Mouse (Mus musculus) embryonic facial prominence, embryonic 12.5 days (tissue): ENCODE data around the gene Nat8f1. TPM values are rescaled to one million over a fixed set of nuclear protein-coding genes. Genes with fewer than 3 reads are reported as not detected.
"Not testable (repeated sequence)": the region's sequence is repeated elsewhere in the genome, so short reads cannot be mapped to it uniquely, and the experiment has no call there.

Experiments
- ATAC-seq: fragments of 200-750 bp; cut with Nextera tagmentation; 2 replicates; pipeline ENCODE4 v1.8.0; 2017; ENCODE audit not compliant: insufficient number of reproducible peaks, insufficient read depth, low FRiP score, low TSS enrichment
- H3K27ac ChIP-seq: fragments of 300-500 bp; sonication (generic); 2 replicates; pipeline ENCODE4 v1.5.1; 2016; ENCODE audit warnings: mild to moderate bottlenecking
- H3K27me3 ChIP-seq: fragments of 300-500 bp; sonication (generic); 2 replicates; pipeline ENCODE4 v1.6.1; 2016; ENCODE audit warnings: mild to moderate bottlenecking, moderate library complexity
- H3K36me3 ChIP-seq: fragments of 300-500 bp; sonication (generic); 2 replicates; pipeline ENCODE4 v1.6.1; 2016; ENCODE audit warnings: mild to moderate bottlenecking
- H3K4me1 ChIP-seq: fragments of 300-500 bp; sonication (generic); 2 replicates; pipeline ENCODE4 v1.6.1; 2016
- H3K4me2 ChIP-seq: fragments of 300-500 bp; sonication (generic); replicated peaks from 2 replicates; pipeline ENCODE4 v1.6.1; 2016; ENCODE audit warnings: mild to moderate bottlenecking, moderate library complexity
- H3K4me3 ChIP-seq: fragments of 300-500 bp; sonication (generic); 2 replicates; pipeline ENCODE4 v1.5.1; 2016; ENCODE audit warnings: mild to moderate bottlenecking
- H3K9ac ChIP-seq: fragments of 300-500 bp; sonication (generic); 2 replicates; pipeline ENCODE4 v1.6.1; 2016; ENCODE audit warnings: mild to moderate bottlenecking, moderate library complexity
- H3K9me3 ChIP-seq: fragments of 300-500 bp; sonication (generic); 2 replicates; pipeline ENCODE4 v1.6.1; 2016; ENCODE audit warnings: mild to moderate bottlenecking, moderate library complexity
- WGBS: fragments of 180-500 bp; shearing (Covaris S2); methylation state at CpG from one replicate; pipeline ENCODE4 v1.1.7; 2016; 5-methylcytosine and 5-hydroxymethylcytosine counted together
- polyA plus RNA-seq: library from polyadenylated mRNA; unstranded; fragments of >200 nt; fragmentation: Nextera tagmentation; extraction: Ambion mirVana; gene quantifications from 2 replicates; pipeline ENCODE4 v1.2.1, GENCODE M21; 2016

Nat8f1 gene
- 7.2 and 8.3 TPM in 2 replicates for polyA plus RNA-seq

- WGBS, result under 1% methylated on average over 61 of the region's 61 CpGs
- peak; percentile 97 for ATAC-seq
Measured at GRCm38 (mm10) chr6:85915539-85916513, at the start of gene Nat8f1. Gene Nat8f1 (minus strand): TSS chr6:85915687.

GRCm38 (mm10) chr6:85961101-85962091 lies 45.9 kb upstream of the Nat8f1 start, which contains the start of gene Dusp11:
Gene Dusp11 (minus strand): TSS chr6:85961667.
- peak within 1 kb of the TSS; percentile 91 for H3K4me3 ChIP-seq
- H3K4me2 ChIP-seq, result peak within 1 kb of the TSS; percentile 66
- H3K27ac ChIP-seq, result peak within 1 kb of the TSS; percentile 99
- H3K36me3 ChIP-seq, result peaks cover 16% of the 10 kb centered on the region
- ATAC-seq, result peak; percentile 93
- H3K4me1 ChIP-seq, result peaks cover 8% of the 10 kb centered on the region
- under 1% methylated on average over 68 of the region's 70 CpGs for WGBS
- H3K9ac ChIP-seq, result peak within 1 kb of the TSS; percentile 91
- no peaks in the 10 kb centered on the region for H3K27me3 ChIP-seq
- H3K9me3 ChIP-seq, result no peaks in the 10 kb centered on the region

More at GRCm38 (mm10) chr6:85915539-85916513, at the start of gene Nat8f1:
- not testable (repeated sequence) for H3K27me3 ChIP-seq, H3K36me3 ChIP-seq, H3K4me1 ChIP-seq, H3K9me3 ChIP-seq
- peak within 1 kb of the TSS; percentile 73 for H3K4me2 ChIP-seq
- H3K9ac ChIP-seq, result peak within 1 kb of the TSS; percentile 76
- peak within 1 kb of the TSS; percentile 92 for H3K27ac ChIP-seq
- peak within 1 kb of the TSS; percentile 63 for H3K4me3 ChIP-seq

DNA sequence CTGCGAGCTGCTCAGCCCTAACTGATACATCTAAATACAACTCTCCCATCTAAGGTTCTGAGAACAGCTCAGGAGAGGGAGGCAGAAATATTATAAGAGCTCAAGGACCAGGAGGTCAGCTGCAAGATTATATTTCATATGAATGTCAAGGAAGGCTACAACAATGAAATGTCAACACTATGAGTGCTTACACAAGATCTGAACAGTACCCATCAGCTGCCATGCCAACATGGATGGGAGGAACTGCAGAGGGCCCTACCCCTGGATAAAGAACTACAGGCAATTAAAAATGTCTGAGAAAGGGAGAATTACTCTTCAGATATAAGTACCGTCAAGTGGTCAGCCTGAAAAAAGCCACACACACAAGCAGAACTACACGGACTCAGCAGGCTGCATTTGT lies 42.1 kb upstream of the Nat8f1 start:
- no peak for ATAC-seq
- no peak overlapping the region for H3K4me3 ChIP-seq
- H3K9ac ChIP-seq, result no peak overlapping the region
- no peak overlapping the region for H3K27ac ChIP-seq
- H3K9me3 ChIP-seq, result no peaks in the 10 kb centered on the region
- H3K27me3 ChIP-seq, result no peaks in the 10 kb centered on the region
- WGBS, result 90% methylated on average over 3 of the region's 3 CpGs
- peaks cover 8% of the 10 kb centered on the region for H3K4me1 ChIP-seq
- peaks cover 47% of the 10 kb centered on the region for H3K36me3 ChIP-seq
- H3K4me2 ChIP-seq, result no peak overlapping the region

DNA sequence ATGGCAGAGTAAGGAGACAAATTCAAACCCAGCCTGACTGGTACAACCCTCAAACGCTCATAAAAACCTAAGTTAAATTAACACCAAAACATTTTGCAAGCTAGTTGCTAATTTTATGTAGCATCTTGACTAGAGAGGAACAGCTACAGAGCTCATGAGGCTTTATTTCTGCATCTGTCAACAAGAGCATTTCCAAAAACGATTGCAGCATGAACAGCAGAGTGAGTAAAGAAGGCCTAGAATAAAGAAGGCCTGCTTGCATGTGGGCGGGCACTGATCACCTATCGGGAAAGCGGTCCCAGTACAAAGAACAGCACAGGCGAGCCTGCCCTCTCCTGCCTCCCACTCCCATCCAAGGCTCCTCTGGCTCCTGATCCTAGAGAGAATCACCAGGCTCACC lies 33.1 kb upstream of the Nat8f1 start:
- H3K27me3 ChIP-seq, result no peaks in the 10 kb centered on the region
- no peak overlapping the region for H3K4me3 ChIP-seq
- H3K27ac ChIP-seq, result no peak overlapping the region
- no peaks in the 10 kb centered on the region for H3K9me3 ChIP-seq
- no peak for ATAC-seq
- 89% methylated on average over 6 of the region's 6 CpGs for WGBS
- no peak overlapping the region for H3K9ac ChIP-seq
- H3K4me1 ChIP-seq, result no peaks in the 10 kb centered on the region
- H3K4me2 ChIP-seq, result no peak overlapping the region
- peaks cover 87% of the 10 kb centered on the region for H3K36me3 ChIP-seq

GRCm38 (mm10) chr6:85942469-85942868 lies 27.0 kb upstream of the Nat8f1 start:
- H3K4me1 ChIP-seq, result no peaks in the 10 kb centered on the region
- no peak overlapping the region for H3K4me2 ChIP-seq
- whole genome bisulfite sequencing, result 99% methylated on average over 3 of the region's 3 CpGs
- no peak overlapping the region for H3K4me3 ChIP-seq
- no peaks in the 10 kb centered on the region for H3K9me3 ChIP-seq
- H3K27ac ChIP-seq, result no peak overlapping the region
- no peaks in the 10 kb centered on the region for H3K27me3 ChIP-seq
- peaks cover 55% of the 10 kb centered on the region for H3K36me3 ChIP-seq
- no peak overlapping the region for H3K9ac ChIP-seq
- no peak for ATAC-seq

- Histone ChIP-seq H3K4me2 (no peak overlapping the region), H3K27ac (no peak overlapping the region), H3K4me3 (no peak overlapping the region), H3K4me1 (no peaks in the 10 kb centered on the region), H3K36me3 (peaks cover 20% of the 10 kb centered on the region), H3K27me3 (no peaks in the 10 kb centered on the region), H3K9me3 (no peaks in the 10 kb centered on the region), H3K9ac (no peak overlapping the region)
- WGBS, result 80% methylated on average over 10 of the region's 10 CpGs
- ATAC-seq, result no peak
Measured at GRCm38 (mm10) chr6:85938701-85939100, 23.2 kb upstream of the Nat8f1 start.

DNA sequence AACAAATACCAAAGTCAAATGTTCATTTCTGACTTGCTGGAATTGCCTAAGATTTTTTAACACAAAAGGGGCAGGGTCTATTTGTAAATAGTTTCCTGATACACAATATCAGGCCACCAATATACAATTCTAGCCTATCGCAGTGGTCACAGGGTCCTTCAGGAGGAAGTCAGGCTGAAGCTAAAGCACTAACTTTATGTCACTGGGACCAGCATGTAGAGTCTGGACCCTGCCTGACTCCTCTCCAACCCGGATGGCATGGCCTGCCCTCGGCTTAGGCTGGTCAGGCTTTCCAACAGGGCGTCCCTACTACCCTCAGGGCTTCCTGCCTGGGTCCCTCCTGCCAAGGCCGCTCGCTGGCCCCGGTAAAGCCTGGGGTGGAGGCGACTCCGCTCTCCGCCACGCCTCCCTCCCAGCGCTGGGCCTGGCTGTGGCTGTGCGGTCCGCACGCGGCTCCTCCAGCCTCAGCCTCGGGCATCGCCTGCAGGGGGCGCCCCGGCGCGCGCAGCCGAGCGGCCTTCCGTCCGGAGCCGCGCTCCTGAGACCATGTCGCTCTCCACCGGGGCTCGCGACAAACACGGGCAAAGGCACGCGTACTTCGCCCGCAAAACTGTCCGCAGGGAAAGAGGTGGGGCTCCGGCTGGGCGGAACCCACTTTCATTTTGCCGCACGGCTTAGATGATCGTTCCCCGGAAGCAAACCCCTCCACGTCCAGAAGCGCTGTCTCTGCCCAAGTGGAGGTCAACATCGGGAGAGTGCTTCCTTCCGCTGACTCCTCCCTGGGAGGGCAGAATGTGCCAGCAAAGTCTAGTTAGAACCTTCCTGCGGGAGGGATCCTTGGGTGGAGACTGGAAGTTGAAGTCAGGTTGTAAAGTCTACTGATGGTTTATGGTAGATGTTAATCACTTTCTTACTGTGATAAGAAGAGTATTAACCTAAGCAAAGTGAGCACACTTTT lies 21.3 kb upstream of the Nat8f1 start:
- H3K9ac ChIP-seq, result peak overlapping the region; percentile 53
- H3K27me3 ChIP-seq, H3K9me3 ChIP-seq, H3K4me1 ChIP-seq: not testable (repeated sequence)
- H3K4me2 ChIP-seq, result peak overlapping the region; percentile 53
- 2% methylated on average over 49 of the region's 50 CpGs for WGBS
- peaks cover 11% of the 10 kb centered on the region; the same call in 1 of the 2 replicates for H3K36me3 ChIP-seq
- ATAC-seq, result peak; percentile 96
- H3K27ac ChIP-seq, result peak overlapping the region; percentile 57; the same call in 1 of the 2 replicates
- H3K4me3 ChIP-seq, result peak overlapping the region; percentile 46

GRCm38 (mm10) chr6:85935646-85936045 lies 20.2 kb upstream of the Nat8f1 start:
- WGBS, result 75% methylated on average over 3 of the region's 3 CpGs

DNA sequence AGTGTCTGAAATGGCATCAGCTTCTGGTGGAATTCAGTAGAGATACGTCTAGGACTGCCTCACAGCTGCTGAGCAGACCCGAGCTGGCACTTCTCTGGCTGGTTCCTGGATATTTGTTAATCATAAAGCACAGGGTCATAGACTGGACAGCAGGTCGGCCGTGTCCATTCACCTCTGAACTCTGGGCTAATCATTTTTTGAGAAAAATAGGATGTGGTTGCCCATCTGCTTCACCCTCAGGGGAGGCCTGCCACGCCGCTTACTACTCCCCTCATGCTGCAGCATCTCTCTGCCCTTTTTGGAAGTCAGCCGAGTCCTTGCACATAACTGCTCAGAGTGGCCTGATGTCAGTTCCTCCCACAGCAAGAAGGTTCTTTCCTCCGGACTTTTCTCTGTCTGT lies 18.6 kb upstream of the Nat8f1 start:
- H3K4me2 ChIP-seq, result no peak overlapping the region
- ATAC-seq, result no peak
- no peaks in the 10 kb centered on the region for H3K4me1 ChIP-seq
- H3K4me3 ChIP-seq, result no peak overlapping the region
- H3K9me3 ChIP-seq, result no peaks in the 10 kb centered on the region
- no peak overlapping the region for H3K27ac ChIP-seq
- WGBS, result 79% methylated on average over 8 of the region's 8 CpGs
- peaks cover 24% of the 10 kb centered on the region for H3K36me3 ChIP-seq
- no peaks in the 10 kb centered on the region for H3K27me3 ChIP-seq
- no peak overlapping the region for H3K9ac ChIP-seq

More at GRCm38 (mm10) chr6:85935646-85936045, 20.2 kb upstream of the Nat8f1 start:
- H3K9ac ChIP-seq, result no peak overlapping the region
- no peaks in the 10 kb centered on the region for H3K27me3 ChIP-seq
- no peak overlapping the region for H3K4me3 ChIP-seq
- no peaks in the 10 kb centered on the region for H3K4me1 ChIP-seq
- ATAC-seq, result no peak
- no peaks in the 10 kb centered on the region for H3K9me3 ChIP-seq
- H3K4me2 ChIP-seq, result no peak overlapping the region
- H3K27ac ChIP-seq, result no peak overlapping the region
- 0 out of 2 replicates have a peak, but pooled peaks cover 10% of the 10 kb centered on the region for H3K36me3 ChIP-seq

- no peak overlapping the region for H3K4me2 ChIP-seq
- H3K27me3 ChIP-seq, result no peaks in the 10 kb centered on the region
- H3K9ac ChIP-seq, result no peak overlapping the region
- H3K4me1 ChIP-seq, result no peaks in the 10 kb centered on the region
- WGBS, result 81% methylated on average over 1 of the region's 1 CpGs
- ATAC-seq, result no peak
- H3K27ac ChIP-seq, result no peak overlapping the region
- no peak overlapping the region for H3K4me3 ChIP-seq
- H3K36me3 ChIP-seq, result peaks cover 68% of the 10 kb centered on the region
- H3K9me3 ChIP-seq, result no peaks in the 10 kb centered on the region
Measured at GRCm38 (mm10) chr6:85929312-85929711, 13.8 kb upstream of the Nat8f1 start.
